Mouse (Mus musculus) bone marrow macrophage, adult 2 months (primary cell): ENCODE measurements at regions not wholly inside any gene's neighbourhood (a gene's known extent, or its start where the extent isn't known, plus 50 kb on each side); places are given as distances from the start of the nearest gene placed in this dataset.

ENCODE experiments used
- CTCF ChIP-seq: IDR thresholded peaks from 2 replicates; pipeline ENCODE4 v1.5.1; 2012; ENCODE audit warnings: low read depth, mild to moderate bottlenecking, low read length, moderate library complexity
- POLR2A ChIP-seq: IDR thresholded peaks from 2 replicates; pipeline ENCODE4 v1.6.1; 2012; ENCODE audit warnings: mild to moderate bottlenecking, low read depth, low read length, borderline replicate concordance

- TF ChIP-seq CTCF, result no peak
- TF ChIP-seq POLR2A, result no peak
Observed at GRCm38 (mm10) chr1:148870788-148871187, 1090.3 kb downstream of the Pla2g4a start.
